23 mouse cellular contexts compared by ENCODE assay signal in genomic region chr2:141078221-141078620, GRCm38 (mm10).
A peak's percentile ranks its signal among the peaks of the same experiment; 100 is the strongest.
DNase-seq lines count a peak whose midpoint lies in the region; ATAC-seq lines count a peak whose summit lies in the region.
"Had no signal": no experiment of that assay in that cellular context is flagged by ENCODE, and none has a peak within 500 bp of the region (broad histone marks: within the 10 kb centered on the region; RNA-seq: fewer than 3 reads in every experiment).

No protein-coding gene starts in this region.

- DNase-seq in cerebellum, postnatal 10 days: peak; percentile 25 to 45
- no peak for DNase-seq in cerebellum, postnatal 36 days
- peak; percentile 3 for DNase-seq in left cerebral cortex, postnatal 4 days
- no peak for DNase-seq in left cerebral cortex, postnatal 36 days (ENCODE audit: low spot score in 2 of 2)
- DNase-seq in Muller cell, postnatal 12 days (ENCODE audit: inconsistent ontology term): peak; percentile 12
- DNase-seq: adrenal gland, postnatal 10 days; B cell, adult 2 months; cerebellum, adult 18-20 months; cerebellum, postnatal 25 days; gastrocnemius, adult 2 months; gastrocnemius, postnatal 25 days; kidney, adult 11 months had no signal

- H3K36me3 ChIP-seq in forebrain, embryonic 15.5 days: no peaks in the 10 kb centered on the region
- H3K36me3 ChIP-seq in forebrain, embryonic 12.5 days (replicated peaks): no peaks in the 10 kb centered on the region
- H3K36me3 ChIP-seq in intestine, embryonic 15.5 days: no peaks in the 10 kb centered on the region
- H3K36me3 ChIP-seq: embryonic facial prominence, embryonic 15.5 days; G1E; heart, embryonic 12.5 days; hindbrain, embryonic 10.5 days; hindbrain, embryonic 15.5 days had no signal

- no peak overlapping the region for H3K9ac ChIP-seq in forebrain, embryonic 15.5 days (replicated peaks)
- no peak overlapping the region for H3K9ac ChIP-seq in forebrain, embryonic 12.5 days
- H3K9ac ChIP-seq in intestine, embryonic 15.5 days: no peak overlapping the region
- H3K9ac ChIP-seq: embryonic facial prominence, embryonic 15.5 days; heart, embryonic 12.5 days; hindbrain, embryonic 15.5 days had no signal

- H3K4me2 ChIP-seq in forebrain, embryonic 15.5 days (replicated peaks): no peak overlapping the region
- H3K4me2 ChIP-seq in forebrain, embryonic 12.5 days: no peak overlapping the region
- H3K4me2 ChIP-seq in intestine, embryonic 15.5 days (replicated peaks): no peak overlapping the region
- H3K4me2 ChIP-seq: embryonic facial prominence, embryonic 15.5 days; heart, embryonic 12.5 days; hindbrain, embryonic 15.5 days had no signal

- no peaks in the 10 kb centered on the region for H3K27me3 ChIP-seq in forebrain, embryonic 15.5 days
- H3K27me3 ChIP-seq in forebrain, embryonic 12.5 days: no peaks in the 10 kb centered on the region
- H3K27me3 ChIP-seq in intestine, embryonic 15.5 days (replicated peaks): no peaks in the 10 kb centered on the region
- H3K27me3 ChIP-seq: embryonic facial prominence, embryonic 15.5 days; heart, embryonic 12.5 days; hindbrain, embryonic 15.5 days had no signal

- no peak overlapping the region for H3K4me3 ChIP-seq in forebrain, embryonic 15.5 days
- H3K4me3 ChIP-seq in forebrain, embryonic 12.5 days (replicated peaks): no peak overlapping the region
- no peak overlapping the region for H3K4me3 ChIP-seq in intestine, embryonic 15.5 days (replicated peaks)
- H3K4me3 ChIP-seq: embryonic facial prominence, embryonic 15.5 days; erythroblast, embryonic 14.5 days; gastrocnemius, adult 2 months; heart, embryonic 12.5 days; hindbrain, embryonic 10.5 days; hindbrain, embryonic 15.5 days had no signal

- peaks cover 11% of the 10 kb centered on the region for H3K4me1 ChIP-seq in forebrain, embryonic 15.5 days
- H3K4me1 ChIP-seq in forebrain, embryonic 12.5 days: peaks cover 3% of the 10 kb centered on the region
- H3K4me1 ChIP-seq in intestine, embryonic 15.5 days (replicated peaks): no peaks in the 10 kb centered on the region
- H3K4me1 ChIP-seq: embryonic facial prominence, embryonic 15.5 days; heart, embryonic 12.5 days had no signal

- ATAC-seq in forebrain, embryonic 15.5 days (replicated peaks): peak; percentile 32; the same call in 1 of the 2 replicates
- ATAC-seq in forebrain, embryonic 12.5 days (ENCODE audit: low FRiP score): no peak
- ATAC-seq in intestine, embryonic 15.5 days: no peak
- ATAC-seq: CD4-positive, CD25-positive, alpha-beta regulatory T cell, adult 4 months; inflammation-experienced regulatory T-cells, adult 6 months had no signal

- intact Hi-C loops in left cerebral cortex, postnatal 4 days (cut with DNase I): no loop called here
- intact Hi-C loops in left cerebral cortex, postnatal 36 days (cut with DNase I): no loop called here

- no peak overlapping the region; the same call in 1 of the 2 replicates for H3K27ac ChIP-seq in forebrain, embryonic 15.5 days (replicated peaks)
- no peak overlapping the region for H3K27ac ChIP-seq in forebrain, embryonic 12.5 days
- H3K27ac ChIP-seq in intestine, embryonic 15.5 days: no peak overlapping the region
- H3K27ac ChIP-seq: embryonic facial prominence, embryonic 15.5 days; gastrocnemius, adult 2 months; hindbrain, embryonic 10.5 days; hindbrain, embryonic 15.5 days had no signal

- H3K9me3 ChIP-seq in forebrain, embryonic 15.5 days: no peaks in the 10 kb centered on the region
- no peaks in the 10 kb centered on the region for H3K9me3 ChIP-seq in forebrain, embryonic 12.5 days
- no peaks in the 10 kb centered on the region for H3K9me3 ChIP-seq in intestine, embryonic 15.5 days
- H3K9me3 ChIP-seq: embryonic facial prominence, embryonic 15.5 days; hindbrain, embryonic 10.5 days; hindbrain, embryonic 15.5 days had no signal

Comparison
In these comparisons a context has a peak if more than half of its experiments do, and no peak if none do; other contexts are left out.
1. DNase-seq: peak in cerebellum, postnatal 10 days (2 of 2), left cerebral cortex, postnatal 4 days (single experiment) and Muller cell, postnatal 12 days (single experiment); none in cerebellum, postnatal 36 days (0 of 2) and left cerebral cortex, postnatal 36 days (0 of 2).